Mouse (Mus musculus) central nervous system, embryonic 14 days (tissue): ENCODE measurements around the gene Lce3b. TPM values are rescaled to one million over a fixed set of nuclear protein-coding genes. Genes with fewer than 3 reads are reported as not detected.

Experiments used
- polyA plus RNA-seq: library from polyadenylated mRNA; depleted of rRNA; stranded (reverse); fragments of >200 nt; gene quantifications from 2 replicates; pipeline ENCODE4 v1.2.3, GENCODE M21; 2012; rRNA removed

Gene Lce3b
- polyA plus RNA-seq, result not detected in 2 replicates

GRCm38 (mm10) chr3:92932679-92933078 lies at the start of gene Lce3b:
TSS of gene Lce3b (plus strand) at chr3:92932979.

GRCm38 (mm10) chr3:92926130-92926529 lies 6.6 kb upstream of the Lce3b start, which contains the start of gene Lce3a:
TSS of gene Lce3a (minus strand) at chr3:92926230.

GRCm38 (mm10) chr3:92944186-92944585 lies 11.4 kb downstream of the Lce3b start, which contains the start of gene Lce3c:
TSS of gene Lce3c (plus strand) at chr3:92944486.

GRCm38 (mm10) chr3:92957090-92957489 lies 24.3 kb downstream of the Lce3b start, which contains the start of gene Lce3d:
TSS of gene Lce3d (plus strand) at chr3:92957390.

GRCm38 (mm10) chr3:92966761-92967160 lies 34.0 kb downstream of the Lce3b start, which contains the start of gene Lce3e:
TSS of gene Lce3e (plus strand) at chr3:92967061.

Other genes starting within 250 kb of the Lce3b start
- not detected in 2 replicates for gene Lce1d, start 245.8 kb upstream of the Lce3b start, polyA plus RNA-seq
- gene Lce1e, start 223.9 kb upstream of the Lce3b start, polyA plus RNA-seq, result not detected in 2 replicates
- not detected in 2 replicates for gene Lce1f, start 212.6 kb upstream of the Lce3b start, polyA plus RNA-seq
- gene Gm38119, start 193.9 kb upstream of the Lce3b start, polyA plus RNA-seq, result not detected in 2 replicates
- gene Lce1g, start 180.6 kb upstream of the Lce3b start, polyA plus RNA-seq, result not detected in 2 replicates
- gene Lce1h, start 167.9 kb upstream of the Lce3b start, polyA plus RNA-seq, result not detected in 2 replicates
- gene Lce1i, start 154.1 kb upstream of the Lce3b start, polyA plus RNA-seq, result not detected in 2 replicates
- not detected in 2 replicates for gene Lce1j, start 142.5 kb upstream of the Lce3b start, polyA plus RNA-seq
- not detected in 2 replicates for gene Lce1k, start 125.1 kb upstream of the Lce3b start, polyA plus RNA-seq
- not detected in 2 replicates for gene Kprp, start 105.7 kb upstream of the Lce3b start, polyA plus RNA-seq
- not detected in 2 replicates for gene Lce1l, start 81.7 kb upstream of the Lce3b start, polyA plus RNA-seq
- gene 2310050C09Rik, start 62.8 kb upstream of the Lce3b start, polyA plus RNA-seq, result not detected in 2 replicates
- not detected in 2 replicates for gene Lce3a, start 6.7 kb upstream of the Lce3b start, polyA plus RNA-seq
- not detected in 2 replicates for gene Lce3c, start 11.5 kb downstream of the Lce3b start, polyA plus RNA-seq
- not detected in 2 replicates for gene Lce3d, start 24.4 kb downstream of the Lce3b start, polyA plus RNA-seq
- gene Lce3e, start 34.1 kb downstream of the Lce3b start, polyA plus RNA-seq, result not detected in 2 replicates
- gene Lce3f, start 59.2 kb downstream of the Lce3b start, polyA plus RNA-seq, result not detected in 2 replicates
- 0.37 and 0.51 TPM in 2 replicates for gene Crct1, start 82.7 kb downstream of the Lce3b start, polyA plus RNA-seq
- gene Lce1m, start 86.1 kb downstream of the Lce3b start, polyA plus RNA-seq, result not detected in 2 replicates
- gene Gm4858, start 135.8 kb downstream of the Lce3b start, polyA plus RNA-seq, result not detected in 2 replicates
- gene Crnn, start 211.8 kb downstream of the Lce3b start, polyA plus RNA-seq, result not detected in 2 replicates